Mouse (Mus musculus) CH12F3 (cell line): Measurements from ENCODE around the gene Ppp1r1a.

Experiments
- in situ Hi-C: fragments of 300-500 bp; cut with MboI; formaldehyde crosslinking; loops from 2 replicates; pipeline ENCODE4 v1.14.3; 2020; ENCODE audit warnings: low sequenced_read_pairs

Gene Ppp1r1a

DNA sequence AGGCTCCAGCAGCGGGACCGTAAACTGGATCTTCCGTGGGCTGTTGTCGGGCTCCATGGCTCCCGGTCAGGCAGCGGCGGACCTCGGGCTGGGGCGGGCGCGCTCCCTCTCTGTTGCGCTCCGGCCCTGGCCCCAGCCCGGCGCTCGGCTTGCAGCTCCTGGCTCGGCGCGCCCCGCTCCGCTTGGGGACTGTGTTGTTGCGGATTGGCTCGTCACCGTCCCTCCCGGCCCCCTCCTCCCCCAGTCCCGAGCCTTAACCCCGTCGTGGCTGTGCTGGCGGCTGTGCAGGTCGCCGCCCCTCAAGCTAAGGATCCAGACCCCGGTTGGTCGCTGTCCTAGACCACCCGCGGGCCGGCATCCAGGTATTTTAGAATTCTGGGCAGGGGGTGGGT, at the start of gene Ppp1r1a:
TSS of gene Ppp1r1a (minus strand) at position 182 of the 392 bp plus-strand sequence.
- in situ Hi-C loops, result no loop called here

GRCm38 (mm10) chr15:103585876-103586275, 48.1 kb upstream of the Ppp1r1a start:
- in situ Hi-C loops, result no loop called here

DNA sequence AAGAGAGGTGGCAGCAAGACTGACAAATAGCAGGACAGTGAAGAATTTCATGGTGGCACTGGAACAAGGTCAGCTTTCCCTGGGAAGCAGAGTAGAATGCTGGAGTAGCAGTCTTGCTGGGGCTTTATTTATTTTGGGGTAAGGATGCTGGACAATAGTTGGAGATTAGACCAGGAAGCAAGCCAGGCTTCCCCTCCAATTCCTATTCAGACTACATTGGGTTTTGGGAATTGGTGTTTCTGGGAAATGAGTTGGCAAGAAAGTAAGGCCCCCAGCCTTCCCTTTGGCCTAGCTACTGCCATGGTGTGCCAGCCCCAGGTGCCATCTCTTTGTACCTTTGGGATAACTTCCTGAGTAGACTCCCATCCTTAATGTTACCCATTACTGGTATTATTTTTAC, 27.2 kb upstream of the Ppp1r1a start, which contains the start of gene Glycam1:
TSS of gene Glycam1 (minus strand) at position 101 of the 400 bp plus-strand sequence.
- in situ Hi-C loops, result no loop called here

- in situ Hi-C loops, result no loop called here
Observed at GRCm38 (mm10) chr15:103552096-103552690, 14.4 kb upstream of the Ppp1r1a start.

GRCm38 (mm10) chr15:103551053-103551452, 13.2 kb upstream of the Ppp1r1a start:
- in situ Hi-C loops, result no loop called here

- in situ Hi-C loops, result no loop called here
Observed at GRCm38 (mm10) chr15:103549475-103549874, 11.7 kb upstream of the Ppp1r1a start.

GRCm38 (mm10) chr15:103547983-103548382, 10.2 kb upstream of the Ppp1r1a start:
- in situ Hi-C loops, result no loop called here

DNA sequence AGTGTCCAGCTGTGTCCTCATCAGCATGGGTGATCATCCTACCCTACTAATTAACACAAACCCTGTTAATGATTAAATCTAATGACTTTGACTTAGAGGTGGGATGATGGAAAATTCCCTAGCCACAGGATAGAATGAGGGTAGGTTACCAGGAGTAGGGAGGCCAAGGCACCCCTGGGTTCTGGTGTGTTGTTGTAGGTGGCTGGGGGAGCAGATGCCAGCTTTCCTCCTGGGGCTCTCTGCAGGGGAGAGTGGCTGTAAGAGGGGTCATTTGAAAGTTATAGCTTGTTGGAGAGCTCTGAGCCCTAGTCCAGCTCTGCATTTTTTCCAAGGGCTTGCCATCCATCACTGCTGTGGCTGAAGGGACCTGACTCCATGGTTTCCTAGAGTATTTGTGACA, 4.7 kb upstream of the Ppp1r1a start:
- in situ Hi-C loops, result no loop called here

DNA sequence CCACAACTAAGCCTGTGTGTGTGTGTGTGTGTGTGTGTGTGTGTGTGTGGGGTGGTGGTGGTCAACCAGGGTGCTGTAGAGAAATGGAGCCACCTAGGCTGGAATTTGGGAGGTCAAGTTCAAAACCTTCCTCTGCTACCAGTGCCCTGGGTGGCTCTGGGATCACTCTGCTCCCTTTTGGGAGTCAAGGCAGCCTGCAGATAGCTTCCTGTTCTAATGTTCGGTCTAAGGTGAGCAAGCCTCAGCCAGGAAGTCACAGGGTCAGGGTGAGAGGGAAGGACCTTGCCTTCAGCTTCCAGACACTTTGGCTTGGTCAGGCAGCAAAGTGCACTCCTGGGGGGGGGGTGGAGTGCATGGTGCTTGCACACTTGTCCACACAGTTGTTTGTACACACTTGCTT, 2.8 kb upstream of the Ppp1r1a start:
- in situ Hi-C loops, result no loop called here

DNA sequence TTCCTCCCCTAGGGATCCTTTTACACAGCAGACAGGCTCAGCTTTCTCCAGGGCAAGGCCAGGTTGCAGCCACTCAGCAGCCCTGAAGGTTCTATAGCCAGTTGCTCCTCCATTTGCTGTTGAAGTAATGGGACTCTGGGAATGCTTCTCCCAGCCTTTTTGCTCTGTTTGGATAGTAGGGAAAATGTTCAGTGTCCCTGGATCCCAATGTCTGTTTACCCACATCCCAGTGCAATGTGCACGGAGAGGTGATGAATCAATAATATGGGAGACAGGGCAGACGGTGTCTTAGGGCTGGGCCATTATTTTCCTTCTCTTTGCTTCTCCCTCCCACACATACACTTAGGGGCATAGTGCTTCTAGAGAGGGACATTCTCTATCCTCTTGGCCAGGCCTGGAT, 1.5 kb upstream of the Ppp1r1a start:
- in situ Hi-C loops, result no loop called here

DNA sequence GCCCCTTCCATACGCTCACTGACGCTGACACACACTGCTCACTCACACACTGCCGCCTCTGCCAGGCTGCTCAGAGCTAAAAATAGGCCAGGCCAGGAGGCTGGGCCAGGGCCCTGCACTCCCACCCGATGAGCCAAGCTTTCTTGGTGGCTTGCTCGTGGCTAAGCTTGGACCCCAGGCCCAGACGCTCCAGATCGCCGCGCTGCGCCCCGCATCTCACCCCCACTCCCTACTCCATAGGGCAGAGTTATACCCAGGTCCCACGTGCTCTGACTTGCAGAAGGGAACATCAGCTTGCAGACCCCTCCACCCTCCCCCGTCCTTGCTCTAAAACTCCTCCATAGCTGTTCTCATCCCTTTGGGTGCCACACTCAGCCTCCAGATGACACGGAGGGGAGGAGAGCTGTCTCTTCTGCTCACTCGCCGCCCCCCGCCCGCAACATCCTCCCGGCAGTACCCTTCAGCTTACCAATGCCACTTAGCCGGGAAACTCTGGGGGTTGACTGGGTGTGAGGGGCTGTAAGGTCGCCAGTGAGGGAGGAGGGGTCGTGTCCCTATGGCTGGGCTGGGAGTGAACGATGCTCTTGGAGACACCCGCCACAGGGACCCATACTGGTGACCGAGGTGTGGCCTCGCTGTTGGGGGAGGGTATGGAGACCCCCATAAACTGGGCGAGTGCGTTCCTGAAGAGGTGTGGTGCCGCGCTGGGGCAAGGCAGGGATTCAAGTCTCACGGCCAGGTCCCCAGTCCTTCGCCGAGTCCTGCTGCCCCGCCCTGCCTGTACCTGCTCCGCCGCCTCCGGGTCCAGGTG, 587 bp downstream of the Ppp1r1a start:
- in situ Hi-C loops, result no loop called here

DNA sequence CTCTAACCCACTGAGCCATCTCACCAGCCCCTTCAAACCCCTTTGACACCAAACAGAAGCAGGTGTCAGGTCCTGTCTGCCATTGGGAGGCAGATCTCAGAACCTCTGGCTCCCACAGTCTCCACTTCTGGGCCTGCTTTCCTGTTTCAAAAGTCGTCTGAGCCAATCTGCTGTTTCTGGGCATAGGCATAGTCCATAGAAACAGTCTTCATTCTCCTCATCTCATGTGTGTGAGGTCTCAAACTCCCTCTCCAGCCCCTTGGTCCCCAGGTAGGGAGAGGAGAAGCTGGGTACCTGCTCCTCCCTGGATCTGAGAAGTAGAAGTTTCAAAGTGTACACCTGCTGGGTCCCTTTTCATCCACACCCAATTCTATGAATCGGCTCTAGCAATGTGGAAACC, 1.3 kb downstream of the Ppp1r1a start:
- in situ Hi-C loops, result no loop called here

DNA sequence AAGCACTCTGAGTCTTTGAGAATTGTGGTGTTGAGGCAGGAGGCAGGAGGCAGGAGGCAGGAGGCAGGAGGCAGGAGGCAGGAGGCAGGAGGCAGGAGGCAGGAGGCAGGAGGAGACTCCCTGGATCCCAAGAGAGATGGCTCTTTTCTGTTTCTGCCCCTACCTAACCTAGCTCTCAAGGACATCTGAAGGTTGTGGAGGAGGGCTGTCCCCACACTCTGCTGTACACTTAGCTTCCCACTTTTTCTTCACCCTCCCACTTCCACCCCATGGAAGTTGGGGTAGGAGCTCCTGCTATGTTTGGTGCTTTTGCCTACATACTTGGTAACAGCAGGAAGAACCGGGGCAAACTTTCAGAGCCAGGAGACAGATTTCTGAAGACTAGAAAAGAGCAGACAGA, 2.0 kb downstream of the Ppp1r1a start:
- in situ Hi-C loops, result no loop called here

DNA sequence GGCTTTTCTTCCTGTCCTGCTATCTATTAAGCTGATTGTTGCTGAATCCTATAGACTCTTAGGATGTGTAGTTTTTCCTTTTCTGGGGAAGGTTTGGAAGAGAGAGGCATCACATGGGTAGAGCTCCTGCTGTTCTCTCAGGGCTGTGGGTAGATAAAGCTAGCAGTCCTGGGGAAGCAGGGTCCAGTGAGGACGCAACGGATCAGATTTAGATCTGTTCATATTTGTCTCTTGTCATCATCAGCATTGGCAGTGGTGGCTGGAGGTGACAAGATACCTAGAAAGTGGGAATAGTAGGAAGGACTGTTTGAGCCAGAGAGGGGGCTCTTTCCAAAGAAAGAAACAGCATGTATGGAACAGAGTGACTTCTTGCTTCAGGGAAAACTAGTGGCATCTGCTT, 2.8 kb downstream of the Ppp1r1a start:
- in situ Hi-C loops, result no loop called here

DNA sequence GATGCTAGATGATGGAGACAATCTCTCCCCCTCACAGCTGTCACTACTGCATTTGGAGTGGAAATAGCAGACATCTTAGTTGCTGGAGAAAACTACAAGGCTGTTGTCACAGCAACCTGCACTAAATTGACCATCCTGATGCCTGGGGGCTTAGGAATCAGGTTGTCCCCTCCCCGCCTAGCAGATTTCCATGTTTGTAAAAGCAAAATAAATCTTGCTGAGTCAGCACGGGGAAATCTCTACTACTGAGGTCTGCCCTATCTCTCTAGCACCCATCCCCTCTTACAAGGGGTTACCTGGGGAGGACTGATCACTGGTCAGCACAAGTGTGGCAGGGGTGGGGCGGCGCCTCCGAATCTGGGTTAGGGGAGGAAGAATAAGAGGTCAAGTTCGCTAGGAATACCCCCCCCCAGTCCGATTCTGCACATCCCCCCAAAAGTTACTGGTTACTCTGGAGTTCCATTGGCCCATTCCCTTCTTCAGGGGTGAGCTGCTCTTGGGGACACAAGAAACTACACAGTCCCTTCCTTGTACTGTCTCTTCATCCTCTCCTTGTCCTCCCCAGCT, 3.7 kb downstream of the Ppp1r1a start:
- in situ Hi-C loops, result no loop called here

DNA sequence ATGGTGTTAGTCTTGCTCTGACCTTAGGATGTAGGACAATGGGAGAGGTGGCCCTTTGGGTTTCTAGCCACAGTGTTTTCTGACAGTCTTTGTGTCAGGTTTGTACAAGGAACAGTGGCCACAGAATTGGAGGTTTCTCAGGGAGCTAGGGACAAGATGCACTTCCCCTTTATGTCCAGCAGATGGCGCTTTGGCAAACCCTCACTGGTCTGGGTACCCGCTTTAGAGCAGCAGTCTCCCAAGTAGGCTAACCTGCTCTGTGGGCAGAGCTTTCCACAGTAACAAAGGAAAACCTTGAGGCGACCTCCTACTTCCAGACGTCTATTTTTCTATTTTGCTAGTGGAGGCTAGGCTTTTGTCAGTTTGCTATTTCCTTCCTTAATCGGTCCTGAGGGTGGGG, 7.4 kb downstream of the Ppp1r1a start:
- in situ Hi-C loops, result no loop called here

GRCm38 (mm10) chr15:103523156-103523555, 14.6 kb downstream of the Ppp1r1a start:
- in situ Hi-C loops, result no loop called here

GRCm38 (mm10) chr15:103522458-103523099, 15.2 kb downstream of the Ppp1r1a start:
- in situ Hi-C loops, result no loop called here

- in situ Hi-C loops, result no loop called here
Observed at GRCm38 (mm10) chr15:103519386-103520378, 18.1 kb downstream of the Ppp1r1a start.

GRCm38 (mm10) chr15:103518600-103519385, 19.0 kb downstream of the Ppp1r1a start:
- in situ Hi-C loops, result no loop called here
